Mouse (Mus musculus) thymus, adult 2 months (tissue): ENCODE data around the gene Stard7.

Source experiments
- CTCF ChIP-seq: fragments of 200-500 bp; IDR thresholded peaks from 2 replicates; pipeline ENCODE4 v1.5.1; 2012; ENCODE audit warnings: mild to moderate bottlenecking, control low read depth, low read length, moderate library complexity, borderline replicate concordance; ENCODE audit not compliant: control insufficient read depth, poor library complexity, insufficient read depth; ENCODE audit errors: extremely low read depth
- POLR2A ChIP-seq: fragments of 200-500 bp; IDR thresholded peaks from 2 replicates; pipeline ENCODE4 v1.6.1; 2012; ENCODE audit warnings: mild to moderate bottlenecking, low read length, control low read depth, moderate library complexity; ENCODE audit not compliant: control insufficient read depth, poor library complexity, insufficient read depth; ENCODE audit errors: extremely low read depth

DNA sequence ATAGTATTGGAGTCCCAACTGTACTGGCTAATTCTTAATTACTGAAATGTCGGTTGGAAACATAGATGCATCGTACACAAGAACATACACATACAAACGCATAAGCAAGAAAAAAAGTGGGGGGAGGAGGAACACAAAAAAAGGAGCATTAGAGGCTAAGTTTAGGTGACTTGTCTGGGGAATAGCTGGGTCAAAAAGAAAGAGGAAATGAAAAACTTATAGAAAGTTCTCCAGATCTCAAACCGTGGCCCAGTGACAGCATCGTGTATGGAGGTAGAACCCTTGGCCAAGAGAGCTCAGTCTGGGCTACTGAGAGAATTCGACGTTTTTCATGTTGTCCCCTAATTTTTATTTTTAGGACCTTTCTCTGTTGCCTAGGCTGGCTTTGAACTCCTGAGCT is 40.7 kb downstream of the Stard7 start:
- TF ChIP-seq CTCF (no peak), POLR2A (no peak)
